Mouse (Mus musculus) mammary gland, adult 2 months (tissue): Measurements from ENCODE around the gene Gm15319. TPM values are rescaled to one million over a fixed set of nuclear protein-coding genes. Genes with fewer than 3 reads are reported as not detected.

ENCODE experiments used
- polyA plus RNA-seq: library from polyadenylated mRNA; depleted of rRNA; stranded (reverse); fragments of >200 nt; gene quantifications from 2 replicates; pipeline ENCODE4 v1.2.3, GENCODE M21; 2012; ENCODE audit warnings: low replicate concordance; rRNA removed

Gm15319 gene
- not detected in 2 replicates for polyA plus RNA-seq

DNA sequence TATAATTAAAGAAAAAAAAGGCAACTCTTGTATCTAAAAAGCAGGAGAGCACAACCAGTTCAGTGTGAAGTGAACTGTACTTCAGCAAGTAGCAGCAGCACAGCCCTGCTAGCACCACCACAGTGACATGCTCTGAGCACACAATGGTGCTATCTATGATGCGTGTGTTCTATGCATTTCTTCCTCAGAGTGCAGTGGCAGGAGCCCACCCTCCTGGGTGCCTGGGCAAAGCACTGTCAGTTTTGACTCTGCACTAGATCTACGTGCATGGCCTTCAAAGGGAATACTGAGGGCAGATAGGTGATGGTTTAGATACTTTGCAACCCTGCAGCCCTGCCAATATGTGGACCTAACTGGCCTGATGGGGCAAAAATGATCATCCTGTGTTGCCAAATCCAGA is at the start of gene Gm15319:
TSS of gene Gm15319 (minus strand) at position 101 of the 400 bp plus-strand sequence.

